Mouse (Mus musculus) leukemia stem cell, adult 10-12 weeks (primary cell): Measurements from ENCODE around the gene Kalrn. TPM values are rescaled to one million over a fixed set of nuclear protein-coding genes. Genes with fewer than 3 reads are reported as not detected.

Source experiments
- polyA plus RNA-seq: library from polyadenylated mRNA; stranded (reverse); fragments of >175 nt; gene quantifications from 2 replicates; pipeline ENCODE4 v1.2.3, GENCODE M21; 2012; ENCODE audit warnings: low replicate concordance

The Kalrn gene
- 3.0 and 4.2 TPM in 2 replicates for polyA plus RNA-seq

DNA sequence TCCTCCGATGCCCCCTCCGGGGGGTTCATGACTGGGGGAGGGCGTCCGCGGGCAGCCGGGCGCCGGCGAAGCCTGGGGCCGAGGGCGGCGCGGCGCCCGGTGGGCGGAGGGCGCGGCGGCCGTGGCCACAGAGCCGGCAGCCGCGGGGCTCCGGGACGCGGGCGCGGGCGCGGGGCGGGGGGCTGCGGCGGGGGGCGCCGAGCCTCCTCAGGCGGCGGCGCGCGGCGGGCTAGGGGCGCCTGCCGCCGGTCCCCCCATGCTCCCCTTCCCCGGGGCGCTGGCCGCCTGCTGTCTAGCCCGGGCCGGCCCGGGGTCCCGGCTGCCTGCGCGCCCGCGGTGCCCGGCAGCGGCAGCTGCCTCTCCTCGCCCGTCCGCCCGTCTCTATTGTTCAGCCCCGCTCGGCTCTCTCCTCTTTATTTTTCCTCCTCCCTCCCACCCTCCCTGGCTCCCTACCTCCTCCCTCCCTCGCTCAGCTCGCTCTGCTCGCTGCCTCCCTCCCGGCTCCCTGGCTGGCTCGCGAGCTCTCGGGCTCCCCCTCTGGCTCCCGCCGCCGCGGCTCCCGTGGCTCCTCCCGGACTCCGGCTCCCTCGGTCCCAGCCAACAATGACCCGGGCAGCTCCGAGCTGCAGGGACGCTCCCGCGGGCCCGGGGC, at the start of gene Kalrn:
TSS of gene Kalrn (minus strand) at position 382 of the 652 bp plus-strand sequence.

GRCm38 (mm10) chr16:33966538-33967282, 606.6 kb downstream of the Kalrn start, which contains the start of gene Umps:
TSS of gene Umps (minus strand) at chr16:33967038.

Other genes with a start within 250 kb of the Kalrn start
- gene Ropn1, start 76.4 kb upstream of the Kalrn start, polyA plus RNA-seq = not detected in 2 replicates
- 0.66 TPM in 1 of 2 replicates, not detected in the other for gene Ccdc14, start 117.1 kb upstream of the Kalrn start, polyA plus RNA-seq
- 1.7 and 2.5 TPM in 2 replicates for gene Mylk, start 171.7 kb upstream of the Kalrn start, polyA plus RNA-seq